Mouse (Mus musculus) c-Kit-positive CD71-positive TER-119-positive erythroid progenitor cells, embryonic 14.5 days (primary cell): ENCODE data around the gene Itsn2.
"Not testable (repeated sequence)": the region's sequence is repeated elsewhere in the genome, so short reads cannot be mapped to it uniquely, and the experiment has no call there.

Source experiments
- DNase-seq: peaks from one replicate; pipeline ENCODE4 v3.0.0-alpha.2; 2013; ENCODE audit warnings: low spot score

Itsn2 gene

DNA sequence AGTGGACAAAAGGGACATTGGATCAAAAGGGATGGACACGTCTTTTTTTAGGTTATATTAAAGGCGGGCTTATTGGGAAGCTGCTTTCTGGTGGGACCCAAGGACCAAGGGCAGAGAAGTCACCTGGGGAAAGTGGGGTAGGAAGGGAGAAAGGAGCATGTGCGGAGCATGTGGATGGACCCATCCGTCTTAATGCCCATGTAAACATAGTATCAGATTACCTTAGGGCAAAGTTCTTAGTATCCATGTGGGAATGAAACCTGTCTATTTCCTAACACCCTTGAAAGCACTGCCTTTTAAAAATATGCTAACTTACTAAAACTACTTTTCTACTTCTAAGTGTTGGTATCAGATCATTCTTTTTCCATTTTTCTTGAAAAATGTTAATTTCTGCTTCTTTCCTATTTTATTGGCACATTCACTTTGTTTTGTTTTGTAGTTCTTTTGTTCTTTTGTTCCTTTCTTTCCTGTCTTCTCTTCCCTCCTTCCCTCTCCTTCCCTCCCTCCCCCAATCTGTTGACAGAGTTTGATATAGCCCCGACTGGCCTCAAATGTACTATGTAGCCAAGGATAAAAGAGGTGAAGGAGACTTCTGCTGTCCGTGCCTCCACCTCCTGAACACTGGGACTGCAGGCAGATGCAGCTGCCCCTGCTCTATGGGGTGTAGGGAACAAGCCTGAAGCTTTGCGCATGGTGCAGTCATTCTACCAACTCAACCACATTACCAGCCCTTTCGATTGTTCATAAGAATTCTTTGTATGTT is 6.4 kb downstream of the Itsn2 start:
- DNase-seq, result no peak

DNA sequence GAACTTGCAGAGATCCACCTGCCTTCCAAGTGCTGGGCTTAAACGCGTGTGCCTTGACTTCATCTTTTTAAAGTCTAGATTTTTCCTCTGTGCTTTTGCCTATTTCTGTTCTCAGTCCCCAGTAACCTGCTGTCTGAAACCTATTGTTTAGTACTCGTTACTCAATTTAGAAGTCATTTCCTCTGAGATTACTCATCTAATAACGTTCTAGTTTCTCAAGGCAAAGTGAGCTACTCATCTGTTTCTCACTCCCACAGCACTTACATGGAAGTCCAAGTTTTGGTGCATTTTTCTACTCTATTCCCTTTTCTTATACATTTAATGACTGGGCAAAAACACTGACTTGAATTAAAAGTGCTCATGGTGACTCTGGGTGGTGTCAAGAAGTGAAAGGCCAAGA is 7.3 kb downstream of the Itsn2 start:
- no peak for DNase-seq

GRCm38 (mm10) chr12:4606625-4607024 is 14.2 kb downstream of the Itsn2 start:
- DNase-seq, result no peak

- no peak for DNase-seq
These were observed 22.3 kb downstream of the Itsn2 start for GRCm38 (mm10) chr12:4614722-4615121.

GRCm38 (mm10) chr12:4624201-4624600 is 31.8 kb downstream of the Itsn2 start:
- no peak for DNase-seq

GRCm38 (mm10) chr12:4632957-4633356 is 40.5 kb downstream of the Itsn2 start:
- no peak for DNase-seq

GRCm38 (mm10) chr12:4638438-4638837 is 46.0 kb downstream of the Itsn2 start:
- no peak for DNase-seq

- DNase-seq, result no peak
These were observed 48.3 kb downstream of the Itsn2 start for GRCm38 (mm10) chr12:4640737-4641136.

GRCm38 (mm10) chr12:4656813-4657212 is 64.4 kb downstream of the Itsn2 start:
- no peak for DNase-seq

- DNase-seq, result no peak
These were observed 72.7 kb downstream of the Itsn2 start for GRCm38 (mm10) chr12:4664929-4665674.

DNA sequence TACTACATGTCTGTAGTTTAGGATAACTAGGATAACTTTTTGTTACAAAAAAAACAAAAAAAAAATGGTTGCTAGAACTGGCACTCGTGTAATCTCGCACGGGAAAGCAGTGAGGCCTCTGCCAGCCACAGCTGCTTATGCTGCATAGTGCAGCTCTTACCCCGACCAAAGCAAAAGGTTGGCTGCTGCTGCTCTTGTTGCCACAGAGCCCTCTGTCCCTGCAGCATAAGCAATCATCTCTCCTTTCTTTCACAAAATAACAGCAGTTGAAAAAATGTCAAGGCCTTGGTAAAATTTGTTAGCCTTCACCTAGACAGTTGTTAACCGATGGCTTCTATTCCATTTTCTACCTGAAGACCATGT is 73.2 kb downstream of the Itsn2 start:
- DNase-seq, result no peak

DNA sequence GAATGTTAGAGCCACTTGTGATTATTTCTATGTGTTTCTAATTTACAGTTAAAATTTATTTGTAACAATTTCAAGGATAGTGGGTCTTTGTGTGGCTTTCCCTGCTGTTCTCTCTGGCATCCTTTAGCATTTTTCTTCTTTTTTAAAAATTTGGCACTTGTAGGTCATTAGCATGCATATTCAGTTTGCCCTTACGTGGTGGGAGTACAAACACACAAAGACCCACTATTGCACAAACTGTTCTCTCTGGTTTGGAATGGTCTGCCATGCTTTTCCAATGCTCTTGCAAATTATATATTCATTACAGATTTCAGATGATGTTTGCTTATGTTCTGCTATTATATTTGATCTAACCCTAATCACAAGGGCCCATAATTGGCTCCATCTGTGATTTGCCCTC is 83.9 kb downstream of the Itsn2 start:
- DNase-seq, result no peak

- peak; percentile 78 for DNase-seq
These were observed 87.5 kb downstream of the Itsn2 start for GRCm38 (mm10) chr12:4679971-4680370.

- DNase-seq, result no peak
These were observed 93.0 kb downstream of the Itsn2 start for GRCm38 (mm10) chr12:4685441-4685840.

DNA sequence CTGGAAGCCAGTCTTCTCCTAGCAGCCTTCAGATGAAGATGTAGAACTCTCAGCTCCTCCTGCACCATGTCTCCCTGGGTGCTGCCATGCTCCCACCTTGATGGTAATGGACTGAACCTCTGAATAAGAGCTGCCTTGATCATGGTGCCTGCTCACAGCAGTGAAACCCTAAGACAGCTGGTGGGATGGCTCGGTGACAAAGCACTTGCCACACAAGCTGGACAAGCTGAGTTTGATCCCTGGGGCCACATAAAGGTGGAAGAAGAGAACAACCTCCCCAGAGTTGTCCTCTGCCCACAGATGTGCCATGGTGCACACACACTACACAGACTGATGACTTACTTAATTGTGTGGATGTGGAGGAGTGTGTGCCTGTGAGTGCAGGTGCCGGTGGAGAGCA is 95.9 kb downstream of the Itsn2 start:
- DNase-seq, result no peak

DNA sequence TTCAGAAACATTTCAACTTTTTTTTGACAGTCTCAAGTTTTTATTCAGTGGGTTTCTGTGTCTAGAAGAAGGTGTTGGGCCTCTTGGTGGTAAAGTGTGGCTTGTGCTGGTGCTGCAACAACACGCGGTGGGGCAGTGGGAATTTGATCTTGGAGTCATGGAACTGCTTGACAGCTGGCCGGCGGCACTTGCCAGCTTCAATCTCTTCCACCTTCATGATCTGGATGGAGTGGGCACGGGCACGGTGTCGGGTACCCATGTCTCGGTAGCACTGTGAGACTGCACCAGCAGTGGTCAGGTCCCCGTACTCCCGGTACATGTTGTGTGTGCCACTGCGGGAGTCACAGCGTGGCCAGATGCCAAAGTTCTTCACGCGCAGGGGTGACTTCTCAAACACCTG is 96.9 kb downstream of the Itsn2 start:
- no peak for DNase-seq

DNA sequence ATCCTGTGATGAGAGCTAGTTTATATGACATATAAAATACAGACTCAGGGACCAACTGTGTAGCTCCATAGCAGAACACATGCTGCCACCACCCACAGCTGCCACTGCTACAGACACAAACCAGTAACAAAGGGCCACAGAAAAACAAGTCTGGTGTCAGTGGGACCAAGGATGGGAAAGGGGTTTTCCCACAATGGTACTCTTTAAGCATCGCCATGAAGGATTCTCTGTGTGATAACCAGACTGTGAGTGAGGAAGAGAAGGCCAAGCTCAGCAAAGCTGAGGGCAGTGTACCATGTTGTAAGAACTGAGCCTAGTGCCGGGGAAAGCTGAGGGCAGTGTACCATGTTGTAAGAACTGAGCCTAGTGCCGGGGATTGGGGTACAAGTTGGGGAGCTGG is 98.8 kb downstream of the Itsn2 start:
- no peak for DNase-seq

DNA sequence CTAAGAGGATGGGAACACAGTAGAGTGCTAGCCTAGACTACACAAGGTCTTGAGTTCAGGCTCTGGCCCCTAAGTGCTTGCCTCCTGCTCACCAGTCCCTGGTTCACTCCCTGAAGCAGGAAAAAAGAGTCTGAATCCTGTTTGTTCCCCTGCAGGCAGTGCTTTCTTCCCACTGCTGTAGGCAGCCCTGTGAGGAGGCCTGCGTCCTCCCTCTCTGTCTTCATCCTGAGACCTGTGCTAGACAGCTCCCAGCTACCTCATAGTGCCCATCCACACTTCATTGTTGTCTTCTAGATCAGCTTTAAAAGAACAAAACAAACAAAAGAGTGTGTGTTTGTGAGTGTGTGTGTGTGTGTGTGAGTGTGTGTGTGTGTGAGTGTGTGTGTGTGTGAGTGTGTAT is 102.1 kb downstream of the Itsn2 start:
- no peak for DNase-seq

DNA sequence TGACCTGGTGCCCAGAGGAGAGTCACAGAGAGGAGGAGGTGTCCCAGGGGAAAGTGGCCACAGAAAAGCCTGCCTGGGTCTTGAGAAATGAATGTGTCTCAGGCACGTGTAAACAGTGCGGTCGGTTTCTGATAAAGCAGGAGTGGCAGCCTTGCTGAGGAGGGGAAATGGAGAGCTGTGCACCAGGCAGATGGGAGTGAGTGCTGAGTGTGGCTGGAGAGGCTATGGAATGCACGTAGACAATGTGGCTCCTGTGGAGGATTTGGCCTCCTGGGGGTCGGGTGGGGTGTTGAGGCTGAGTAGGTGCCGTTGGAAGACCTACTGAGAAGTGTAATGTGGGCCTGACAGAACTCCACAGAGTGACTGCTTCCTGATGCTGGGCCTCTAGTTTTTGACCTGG is 113.2 kb downstream of the Itsn2 start:
- DNase-seq, result not testable (repeated sequence)

DNA sequence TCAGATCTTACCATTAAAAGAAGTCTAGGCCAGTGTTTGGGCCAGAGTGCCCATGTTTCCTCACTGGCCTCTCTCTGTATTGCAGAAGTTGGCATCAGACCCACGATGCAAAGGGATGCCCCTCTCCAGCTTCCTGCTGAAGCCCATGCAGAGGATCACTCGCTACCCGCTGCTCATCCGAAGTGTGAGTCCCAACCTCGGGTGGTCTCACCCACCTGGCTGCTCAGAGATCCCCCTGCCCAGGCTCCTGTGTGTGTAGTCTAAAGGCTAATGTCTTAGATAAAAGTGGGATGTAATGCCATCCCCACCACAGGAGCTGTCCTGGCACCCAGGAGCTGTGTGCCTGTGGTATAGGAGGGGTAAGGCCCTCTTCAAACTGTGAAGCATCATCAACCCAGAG is 113.7 kb downstream of the Itsn2 start:
- no peak for DNase-seq

GRCm38 (mm10) chr12:4706901-4707300 is 114.5 kb downstream of the Itsn2 start:
- DNase-seq, result no peak

DNA sequence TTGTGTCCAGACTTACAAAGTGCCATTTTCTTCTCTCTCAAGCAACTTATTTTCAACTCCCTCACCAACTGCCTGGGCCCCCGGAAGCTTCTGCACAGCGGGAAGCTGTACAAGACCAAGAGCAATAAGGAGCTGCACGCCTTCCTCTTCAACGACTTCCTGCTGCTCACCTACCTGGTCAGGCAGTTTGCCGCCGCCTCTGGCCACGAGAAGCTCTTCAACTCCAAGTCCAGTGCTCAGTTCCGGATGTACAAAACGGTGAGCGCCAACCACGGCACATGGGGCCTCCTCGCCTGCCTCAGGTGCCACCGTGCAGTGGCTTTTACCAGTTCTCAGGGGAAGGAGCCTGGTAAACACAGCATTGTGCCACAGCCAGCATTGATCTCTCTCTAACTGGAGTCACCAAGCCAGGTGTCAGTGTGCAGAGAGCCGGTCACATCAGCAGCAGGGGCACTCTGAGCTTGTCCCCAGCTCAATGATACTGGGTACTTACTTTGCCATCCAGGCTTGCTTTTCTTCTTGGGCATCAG is 115.1 kb downstream of the Itsn2 start:
- DNase-seq, result no peak

- no peak for DNase-seq
These were observed 115.9 kb downstream of the Itsn2 start for GRCm38 (mm10) chr12:4708296-4708695.
